Mouse (Mus musculus) cerebellum, adult 2 months (tissue): ENCODE measurements at regions not wholly inside any gene's neighbourhood (a gene's known extent, or its start where the extent isn't known, plus 50 kb on each side); places are given as distances from the start of the nearest gene placed in this dataset.

ENCODE experiments used
- CTCF ChIP-seq: fragments of 200-500 bp; IDR thresholded peaks from 2 replicates; pipeline ENCODE4 v1.5.1; 2011; ENCODE audit warnings: low read depth, mild to moderate bottlenecking, control low read depth, low read length, moderate library complexity, borderline replicate concordance; ENCODE audit not compliant: insufficient read depth
- POLR2A ChIP-seq: fragments of 200-500 bp; IDR thresholded peaks from 2 replicates; pipeline ENCODE4 v1.6.1; 2011; ENCODE audit warnings: low read length, control low read depth, borderline replicate concordance; ENCODE audit not compliant: insufficient read depth

DNA sequence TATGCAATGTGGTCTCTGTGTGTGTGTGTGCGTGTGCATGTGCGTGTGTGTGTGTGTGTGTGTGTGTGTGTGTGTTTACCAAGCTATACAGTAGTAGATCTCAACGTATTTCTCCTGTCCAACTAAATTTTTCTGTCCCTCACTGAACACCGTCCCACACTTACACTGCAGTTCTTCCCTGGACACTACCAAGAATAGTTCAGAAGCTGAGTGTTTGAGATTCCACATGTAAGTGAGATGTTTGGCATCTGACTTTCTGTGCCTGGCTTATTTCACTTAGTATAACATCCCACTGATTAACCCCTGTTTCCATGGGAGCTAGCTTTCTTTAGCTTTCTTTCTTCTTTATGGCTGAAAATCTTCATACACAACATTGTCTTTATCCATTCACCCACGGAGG, 213.5 kb downstream of the Tox3 start:
- no peak for TF ChIP-seq CTCF
- no peak for TF ChIP-seq POLR2A
